Mouse (Mus musculus) cerebellum, adult 9-11 months (tissue): ENCODE data around the gene Upf3b.
"Not testable (repeated sequence)": the region's sequence is repeated elsewhere in the genome, so short reads cannot be mapped to it uniquely, and the experiment has no call there.

Source experiments
- DNase-seq: peaks from one replicate; pipeline ENCODE4 v3.0.0; 2022

Gene Upf3b

DNA sequence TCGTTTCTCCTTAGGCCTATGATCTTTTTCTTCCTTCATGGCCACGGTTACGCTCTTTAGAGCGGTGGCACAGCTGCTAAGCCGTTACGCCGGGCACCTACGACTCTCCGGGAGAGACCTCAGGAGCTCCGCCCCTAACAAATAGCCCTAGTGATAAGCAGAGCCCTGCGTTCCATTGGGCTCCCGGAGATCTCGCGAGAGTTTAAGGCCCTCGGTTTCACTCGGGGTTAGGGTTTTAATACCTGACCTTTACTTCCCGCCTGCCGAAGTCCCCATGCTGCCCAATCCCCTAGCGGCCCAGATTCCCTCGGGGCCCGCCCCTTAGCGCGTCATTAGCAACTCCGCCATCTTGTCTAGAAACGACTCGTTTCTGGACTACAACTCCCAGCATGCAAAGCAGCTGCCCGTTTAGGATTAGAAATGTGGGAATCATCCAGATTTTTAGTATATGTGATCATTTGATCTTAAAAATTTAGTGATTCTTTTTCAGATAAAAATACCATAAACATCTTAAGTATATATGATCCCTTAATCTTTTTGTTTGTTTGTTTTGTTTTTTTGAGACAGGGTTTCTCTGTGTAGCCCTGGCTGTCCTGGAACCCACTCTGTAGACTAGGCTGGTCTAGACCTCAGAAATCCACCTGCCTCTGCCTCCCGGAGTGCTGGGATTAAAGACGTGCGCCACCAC lies at the start of gene Upf3b:
Upf3b (minus strand) TSS at position 130 of the 688 bp plus-strand sequence.
- DNase-seq: peak; percentile 96

GRCm38 (mm10) chrX:37157839-37158238 lies 47.7 kb upstream of the Upf3b start:
- DNase-seq: no peak

GRCm38 (mm10) chrX:37144954-37145353 lies 34.8 kb upstream of the Upf3b start:
- no peak for DNase-seq

DNA sequence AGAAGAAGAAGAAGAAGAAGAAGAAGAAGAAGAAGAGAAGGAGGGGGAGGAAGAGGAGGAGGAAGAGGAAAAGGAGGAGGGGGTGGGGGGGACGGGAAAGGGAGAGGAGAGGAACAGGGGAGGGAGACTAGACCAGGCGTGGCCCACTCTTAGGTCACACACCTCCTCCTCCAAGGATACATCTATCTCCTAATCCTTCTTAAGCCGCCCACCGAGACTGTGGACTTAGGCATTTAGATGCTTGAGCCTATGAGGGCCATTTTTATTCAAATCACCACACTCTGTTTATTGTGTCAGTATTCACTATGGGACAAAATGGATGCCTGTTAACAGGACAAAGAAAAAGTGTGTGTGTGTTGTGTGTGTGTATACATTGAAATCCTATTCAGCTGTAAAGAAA lies 34.4 kb upstream of the Upf3b start:
- not testable (repeated sequence) for DNase-seq

- DNase-seq: no peak
These were observed 31.6 kb upstream of the Upf3b start for GRCm38 (mm10) chrX:37141732-37142131.

GRCm38 (mm10) chrX:37126671-37127358 lies 16.7 kb upstream of the Upf3b start, which contains the start of gene Nkap:
Nkap (plus strand) TSS chrX:37126795.
- peak; percentile 72 for DNase-seq

- no peak for DNase-seq
These were observed 15.4 kb upstream of the Upf3b start for GRCm38 (mm10) chrX:37125511-37125910.

- DNase-seq: no peak
These were observed 10.1 kb upstream of the Upf3b start for GRCm38 (mm10) chrX:37120212-37120611.

DNA sequence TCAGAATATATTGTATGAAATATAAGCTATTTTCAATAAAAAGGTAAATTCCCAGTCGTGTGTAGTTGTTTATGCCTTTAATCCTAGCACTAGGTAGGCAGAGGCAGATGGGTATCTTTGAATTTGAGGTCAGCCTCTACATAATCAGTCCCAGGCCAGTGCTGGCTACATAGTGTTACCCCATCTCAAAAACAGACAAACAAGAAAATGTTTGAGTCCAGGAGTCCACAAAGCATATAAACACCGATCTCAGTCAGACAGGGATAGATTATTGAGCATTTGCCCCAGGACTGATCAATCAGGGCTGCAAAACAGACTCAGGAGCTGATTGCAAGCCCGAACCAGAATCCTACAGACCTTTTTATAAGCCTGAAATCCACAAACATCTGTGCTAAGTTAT lies 9.5 kb upstream of the Upf3b start:
- DNase-seq: no peak

- DNase-seq: no peak
These were observed 7.0 kb upstream of the Upf3b start for GRCm38 (mm10) chrX:37117085-37117484.

- no peak for DNase-seq
These were observed 715 bp upstream of the Upf3b start for GRCm38 (mm10) chrX:37110881-37111193.

GRCm38 (mm10) chrX:37109526-37110192 lies 463 bp downstream of the Upf3b start:
- DNase-seq: no peak

DNA sequence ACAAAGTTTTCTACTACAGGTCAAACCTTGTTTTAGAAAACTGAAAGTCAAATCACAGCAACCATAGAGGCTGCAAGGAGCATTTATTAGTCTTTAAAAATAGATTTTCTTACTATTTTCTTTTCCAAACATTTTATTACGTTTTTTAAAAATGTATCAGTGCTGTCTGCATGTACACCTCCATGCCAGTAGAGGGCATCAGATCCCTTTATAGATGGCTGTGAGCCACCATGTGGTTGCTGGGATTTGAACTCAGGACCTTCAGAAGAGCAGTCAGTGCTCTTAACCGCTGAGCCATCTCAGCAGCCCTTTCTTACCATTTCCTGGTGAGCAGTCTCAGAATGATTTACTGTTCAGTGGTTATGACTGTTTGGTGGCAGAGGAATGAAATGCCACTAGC lies 6.3 kb downstream of the Upf3b start:
- DNase-seq: no peak

DNA sequence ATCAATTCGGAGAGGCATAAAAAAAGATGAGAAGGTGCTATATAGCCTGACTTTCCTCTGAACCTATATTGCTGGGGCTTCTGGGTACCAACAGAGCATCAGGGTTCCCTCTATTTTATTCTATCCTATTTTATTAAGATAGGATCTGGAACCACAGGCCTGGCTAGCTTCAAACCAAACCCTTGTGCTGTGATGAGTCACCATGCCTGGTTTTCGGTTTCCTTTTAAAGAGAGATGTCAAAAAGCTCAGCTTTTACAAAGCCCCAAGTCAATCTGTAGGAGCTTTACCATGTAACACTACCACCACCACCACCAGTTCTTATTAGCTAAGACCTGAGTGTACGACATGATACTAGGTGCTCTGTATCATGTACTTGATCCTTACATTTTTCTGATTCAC lies 11.4 kb downstream of the Upf3b start:
- no peak for DNase-seq

- no peak for DNase-seq
These were observed 14.9 kb downstream of the Upf3b start for GRCm38 (mm10) chrX:37095106-37095768.

DNA sequence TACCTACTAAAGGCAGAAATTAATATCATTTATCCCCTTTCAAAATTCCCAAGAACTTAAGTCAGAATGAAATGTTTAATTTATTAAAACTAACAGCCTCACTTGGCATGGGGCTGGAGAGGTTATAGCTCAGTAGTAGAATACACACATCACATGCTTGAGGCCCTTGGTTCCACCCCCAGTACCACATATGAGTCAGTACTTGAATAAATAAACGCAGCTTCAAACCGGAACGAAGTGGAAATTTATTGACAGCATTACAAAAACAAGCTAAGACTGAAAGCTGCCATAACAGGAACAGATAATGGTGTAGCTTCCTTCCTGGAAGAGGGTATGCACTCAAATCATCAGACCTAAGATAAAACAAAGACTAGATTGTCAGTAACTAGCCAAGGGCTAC lies 18.7 kb downstream of the Upf3b start:
- no peak for DNase-seq

- no peak for DNase-seq
These were observed 21.3 kb downstream of the Upf3b start for GRCm38 (mm10) chrX:37088778-37089177.

- no peak for DNase-seq
These were observed 24.5 kb downstream of the Upf3b start for GRCm38 (mm10) chrX:37085665-37086064.

GRCm38 (mm10) chrX:37084927-37085660 lies 25.0 kb downstream of the Upf3b start, which contains the start of gene Rpl39:
Rpl39 (minus strand) TSS chrX:37085402.
- DNase-seq: peak; percentile 92

DNA sequence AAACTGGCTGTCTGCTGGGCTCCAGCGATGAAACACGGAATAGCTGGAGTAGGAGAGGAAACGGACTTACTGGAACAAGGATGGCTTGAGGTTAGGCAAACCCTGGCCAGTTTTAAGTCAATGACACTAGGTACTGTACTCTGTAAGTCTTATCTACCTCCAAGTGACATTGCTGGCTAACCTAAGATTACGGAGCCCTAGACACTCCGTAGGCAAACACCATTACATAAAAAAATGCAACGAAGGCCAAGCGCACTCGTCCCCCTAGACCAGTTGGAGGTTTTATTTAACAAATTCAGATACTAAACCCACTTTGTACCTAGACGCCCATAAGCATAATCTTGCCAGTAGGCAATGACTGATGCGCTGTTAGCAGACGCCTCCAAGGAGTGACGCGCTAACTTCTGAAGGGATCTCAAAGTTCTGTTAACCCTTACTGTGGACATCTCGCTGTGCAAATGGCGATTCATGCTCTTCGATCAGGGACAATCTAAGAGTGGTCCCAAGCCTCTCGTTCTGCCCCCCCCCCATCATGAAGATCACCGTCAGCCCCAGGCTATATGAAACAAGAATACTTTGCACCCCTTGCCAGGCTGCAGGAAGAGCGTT lies 25.7 kb downstream of the Upf3b start:
- DNase-seq: peak; percentile 31

DNA sequence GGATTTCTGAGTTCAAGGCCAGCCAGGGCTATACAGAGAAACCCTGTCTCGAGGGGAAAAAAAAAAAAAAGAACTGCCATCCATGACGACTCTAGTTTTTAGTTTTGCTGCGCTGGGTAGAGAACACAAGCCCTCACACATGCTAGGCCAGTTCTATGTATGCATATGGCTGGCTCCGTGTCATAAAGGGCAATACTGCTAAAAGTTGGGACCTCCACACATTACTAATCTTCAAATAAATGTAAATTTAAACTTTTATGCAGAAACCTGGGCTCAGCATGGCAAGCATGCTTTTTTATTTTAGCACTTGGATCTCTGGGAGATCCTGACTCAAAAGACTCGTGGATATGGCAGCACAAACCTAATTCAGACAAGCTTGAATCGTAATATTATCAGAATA lies 28.9 kb downstream of the Upf3b start:
- no peak for DNase-seq

DNA sequence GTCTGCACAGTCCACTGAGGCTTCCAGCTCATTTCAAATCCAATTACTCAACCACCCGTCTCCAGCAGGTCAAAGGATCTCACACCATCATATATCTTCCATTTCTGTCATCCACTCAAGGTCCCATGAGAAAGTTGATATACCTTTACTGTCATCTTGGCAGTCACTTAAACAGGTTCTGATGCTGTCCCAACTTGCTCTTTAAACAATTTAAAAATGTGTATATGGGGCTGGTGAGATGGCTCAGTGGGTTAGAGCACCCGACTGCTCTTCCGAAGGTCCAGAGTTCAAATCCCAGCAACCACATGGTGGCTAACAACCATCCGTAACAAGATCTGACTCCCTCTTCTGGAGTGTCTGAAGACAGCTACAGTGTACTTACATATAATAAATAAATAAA lies 29.8 kb downstream of the Upf3b start:
- not testable (repeated sequence) for DNase-seq
